Mouse (Mus musculus): ENCODE measurements around the gene Gm21882.

Gene Gm21882

GRCm38 (mm10) chrY:40381423-40381822, at the start of gene Gm21882:
Gene Gm21882 (minus strand): TSS chrY:40381523.
- WGBS, result 64% methylated on average over 1 of the region's 1 CpGs
